Mouse (Mus musculus) limb, embryonic 15.5 days (tissue): ENCODE data around the gene Taok1. TPM values are rescaled to one million over a fixed set of nuclear protein-coding genes. Genes with fewer than 3 reads are reported as not detected.
"Not testable (repeated sequence)": the region's sequence is repeated elsewhere in the genome, so short reads cannot be mapped to it uniquely, and the experiment has no call there.

ENCODE experiments used
- ATAC-seq: fragments of 200-750 bp; cut with Nextera tagmentation; 2 replicates; pipeline ENCODE4 v1.8.0; 2017; ENCODE audit warnings: low read depth, moderate TSS enrichment; ENCODE audit not compliant: insufficient number of reproducible peaks, low FRiP score, low TSS enrichment
- H3K27ac ChIP-seq: fragments of 300-500 bp; sonication (generic); 2 replicates; pipeline ENCODE4 v1.5.1; 2015; ENCODE audit warnings: moderate library complexity, mild to moderate bottlenecking, inconsistent platforms
- H3K27me3 ChIP-seq: fragments of 300-500 bp; sonication (generic); 2 replicates; pipeline ENCODE4 v1.6.1; 2015; ENCODE audit warnings: inconsistent platforms
- H3K36me3 ChIP-seq: fragments of 300-500 bp; sonication (generic); 2 replicates; pipeline ENCODE4 v1.6.1; 2015; ENCODE audit warnings: inconsistent platforms
- H3K4me1 ChIP-seq: fragments of 300-500 bp; sonication (generic); 2 replicates; pipeline ENCODE4 v1.6.1; 2015; ENCODE audit warnings: inconsistent platforms
- H3K4me2 ChIP-seq: fragments of 300-500 bp; sonication (generic); 2 replicates; pipeline ENCODE4 v1.6.1; 2015; ENCODE audit warnings: mild to moderate bottlenecking, inconsistent platforms
- H3K4me3 ChIP-seq: fragments of 300-500 bp; sonication (generic); 2 replicates; pipeline ENCODE4 v1.5.1; 2015; ENCODE audit warnings: mild to moderate bottlenecking, inconsistent platforms
- H3K9ac ChIP-seq: fragments of 300-500 bp; sonication (generic); 2 replicates; pipeline ENCODE4 v1.6.1; 2015; ENCODE audit warnings: inconsistent platforms
- H3K9me3 ChIP-seq: fragments of 300-500 bp; sonication (generic); 2 replicates; pipeline ENCODE4 v1.6.1; 2016; ENCODE audit warnings: inconsistent platforms
- WGBS: fragments of 180-500 bp; shearing (Covaris S2); methylation state at CpG from one replicate; pipeline ENCODE4 v1.1.7; 2015; 5-methylcytosine and 5-hydroxymethylcytosine counted together
- polyA plus RNA-seq: library from polyadenylated mRNA; unstranded; fragments of >200 nt; fragmentation: Nextera tagmentation; extraction: Ambion mirVana; gene quantifications from 2 replicates; pipeline ENCODE4 v1.2.1, GENCODE M21; 2015

Taok1 gene
- 12.4 and 13.3 TPM in 2 replicates for polyA plus RNA-seq

DNA sequence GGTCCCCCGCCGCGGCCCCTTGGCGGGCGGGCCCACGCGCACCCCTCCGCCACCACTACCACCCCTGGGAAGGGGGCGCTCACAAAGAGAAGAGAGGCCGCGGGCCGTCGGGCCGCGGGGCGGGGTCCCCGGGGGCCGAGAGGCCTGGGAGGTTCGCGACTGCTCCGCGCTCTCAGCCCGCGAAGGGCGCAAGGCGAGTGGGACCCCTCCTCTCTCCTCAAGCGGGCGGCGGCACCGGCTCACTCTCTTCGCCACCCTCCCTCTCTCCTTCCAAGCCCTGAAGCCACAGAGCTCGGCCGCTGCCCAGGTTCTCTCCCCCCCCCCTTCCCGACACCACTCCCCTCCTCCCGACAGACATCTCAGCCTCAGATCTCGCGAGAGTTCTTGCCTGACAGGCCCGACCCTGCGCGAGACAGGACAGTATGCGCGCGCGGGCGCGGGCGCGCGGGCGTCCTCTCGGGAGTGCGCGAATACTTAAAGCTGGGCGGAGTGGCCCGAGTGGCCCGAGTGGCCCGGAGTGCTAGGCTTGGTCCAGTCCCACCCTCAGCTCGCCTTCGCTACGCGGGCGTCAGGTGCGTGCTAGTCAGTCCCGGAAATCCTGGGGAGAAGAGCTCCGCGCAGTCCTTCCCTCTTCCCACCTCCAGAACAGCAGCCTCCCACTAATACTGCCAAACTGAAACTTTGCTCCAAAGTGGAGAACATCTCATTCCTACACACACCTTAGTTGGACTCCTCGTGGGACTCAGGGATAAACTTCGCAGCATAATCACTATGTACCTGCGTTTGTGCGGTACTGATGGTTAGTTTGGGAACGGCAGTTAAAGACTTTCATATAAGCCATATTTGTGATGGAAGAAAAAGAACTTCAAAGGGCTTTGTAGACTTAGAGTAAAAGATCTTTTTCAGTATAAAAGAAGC lies at the start of gene Taok1:
Taok1 (minus strand) TSS at position 278 of the 918 bp plus-strand sequence.
- Histone ChIP-seq H3K9me3 (no peaks in the 10 kb centered on the region), H3K4me1 (peaks cover 9% of the 10 kb centered on the region; the same call in 1 of the 2 replicates), H3K27ac (peak within 1 kb of the TSS; percentile 97), H3K36me3 (no peaks in the 10 kb centered on the region), H3K4me2 (peak within 1 kb of the TSS; percentile 79), H3K4me3 (peak within 1 kb of the TSS; percentile 98), H3K27me3 (no peaks in the 10 kb centered on the region), H3K9ac (peak within 1 kb of the TSS; percentile 99)
- under 1% methylated on average over 60 of the region's 71 CpGs for WGBS
- peak; percentile 90 for ATAC-seq

DNA sequence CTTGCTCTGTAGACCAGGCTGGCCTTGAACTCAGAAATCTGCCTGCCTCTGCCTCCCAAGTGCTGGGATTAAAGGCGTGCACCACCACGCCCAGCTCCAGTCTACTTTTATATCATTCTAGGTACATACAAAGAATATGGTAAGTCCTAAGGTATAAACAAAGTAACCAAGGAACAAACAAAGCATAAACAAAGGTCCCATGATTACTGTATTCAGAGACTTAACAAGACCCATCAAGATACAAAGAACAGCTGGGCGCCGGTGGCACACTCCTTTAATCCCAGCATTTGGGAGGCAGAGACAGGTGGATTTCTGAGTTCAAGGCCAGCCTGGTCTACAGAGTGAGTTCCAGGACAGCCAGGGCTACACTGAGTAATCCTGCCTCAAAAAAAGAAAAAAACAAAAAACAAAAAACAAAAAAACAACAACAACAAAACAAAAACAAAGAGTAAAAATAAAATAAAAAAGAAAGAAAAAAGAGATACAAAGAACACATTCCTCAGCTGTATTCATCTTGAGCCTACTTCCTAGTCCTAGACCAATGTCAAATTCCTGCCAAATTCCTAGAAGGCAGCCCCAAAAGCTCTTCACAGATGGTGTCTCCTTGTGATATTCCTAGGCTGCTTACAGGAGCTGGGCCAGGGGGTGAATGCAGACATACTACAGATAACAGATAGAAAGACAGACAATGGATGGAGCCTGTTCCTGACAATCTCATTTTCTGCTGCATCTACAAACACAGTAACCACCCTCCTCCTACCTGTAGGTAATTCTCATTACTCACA lies 46.0 kb upstream of the Taok1 start:
- H3K36me3 ChIP-seq, H3K27me3 ChIP-seq, H3K4me3 ChIP-seq, ATAC-seq, H3K27ac ChIP-seq, H3K9me3 ChIP-seq, H3K9ac ChIP-seq, H3K4me1 ChIP-seq, H3K4me2 ChIP-seq: not testable (repeated sequence)
- 97% methylated on average over 4 of the region's 4 CpGs for WGBS

DNA sequence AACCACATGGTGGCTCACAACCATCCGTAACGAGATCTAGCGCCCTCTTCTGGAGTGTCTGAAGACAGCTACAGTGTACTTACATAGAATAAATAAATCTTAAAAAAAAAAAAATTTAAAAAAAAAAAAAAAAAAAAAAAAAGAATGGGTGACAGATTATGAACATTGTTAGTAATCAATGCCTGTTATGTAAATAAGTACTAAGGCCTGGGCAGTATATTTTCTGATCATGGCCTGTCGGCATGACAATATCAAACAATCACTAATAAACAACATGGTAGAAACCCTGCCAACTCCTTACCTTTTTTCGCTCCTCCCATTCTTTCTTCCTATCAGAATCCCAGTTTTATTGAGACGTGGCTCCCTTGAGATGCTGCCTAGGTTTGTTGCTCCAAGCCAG lies 44.9 kb upstream of the Taok1 start:
- Histone ChIP-seq H3K9me3 (no peaks in the 10 kb centered on the region), H3K36me3 (no peaks in the 10 kb centered on the region), H3K4me1 (no peaks in the 10 kb centered on the region), H3K4me3 (no peak overlapping the region), H3K27me3 (no peaks in the 10 kb centered on the region), H3K27ac (no peak overlapping the region), H3K9ac (no peak overlapping the region), H3K4me2 (no peak overlapping the region)
- WGBS, result 55% methylated on average over 6 of the region's 6 CpGs
- no peak for ATAC-seq

DNA sequence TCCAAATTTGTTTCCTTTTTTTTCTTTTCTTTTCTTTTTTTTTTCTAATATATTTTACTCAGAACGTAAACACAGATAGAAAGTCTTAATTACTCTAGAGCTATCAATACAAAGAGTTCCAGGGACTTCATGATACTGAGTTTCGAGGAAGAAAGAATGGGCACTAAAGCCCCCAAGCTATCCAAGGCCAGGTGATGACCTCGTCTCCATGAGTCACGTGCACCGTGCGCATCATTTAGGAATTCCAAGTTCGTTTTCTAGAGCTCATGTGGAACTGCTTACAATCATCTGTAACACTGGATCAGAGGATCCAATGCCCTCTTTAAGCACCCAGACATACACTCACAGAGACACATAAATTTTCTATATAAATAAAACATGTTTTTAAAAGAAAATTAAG lies 41.3 kb upstream of the Taok1 start:
- WGBS, result 63% methylated on average over 7 of the region's 7 CpGs
- H3K4me1 ChIP-seq, result no peaks in the 10 kb centered on the region
- no peaks in the 10 kb centered on the region for H3K36me3 ChIP-seq
- no peak overlapping the region for H3K27ac ChIP-seq
- H3K4me3 ChIP-seq, result no peak overlapping the region
- ATAC-seq, result no peak
- H3K9me3 ChIP-seq, result no peaks in the 10 kb centered on the region
- no peak overlapping the region for H3K4me2 ChIP-seq
- no peaks in the 10 kb centered on the region for H3K27me3 ChIP-seq
- no peak overlapping the region for H3K9ac ChIP-seq

DNA sequence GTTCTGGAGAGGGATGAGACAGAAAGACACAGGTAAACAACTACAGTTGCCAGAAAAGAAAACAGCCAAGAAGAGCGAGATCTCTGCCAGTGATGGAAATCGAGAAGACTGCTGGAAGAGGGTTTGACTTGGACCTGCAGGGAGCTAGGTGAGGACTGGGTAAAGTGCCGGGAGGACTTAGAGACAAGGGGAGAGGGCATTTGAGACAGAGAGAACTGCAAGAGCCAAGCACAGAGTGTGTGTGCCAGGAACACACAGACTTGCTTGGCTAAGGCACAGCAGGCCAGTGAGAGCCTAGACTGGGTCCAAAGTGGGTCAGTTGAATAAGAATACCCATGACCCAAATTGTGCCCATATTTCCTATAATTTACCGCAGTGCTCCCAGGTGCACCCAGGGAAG lies 37.9 kb upstream of the Taok1 start:
- no peaks in the 10 kb centered on the region for H3K4me1 ChIP-seq
- no peaks in the 10 kb centered on the region for H3K9me3 ChIP-seq
- no peak overlapping the region for H3K27ac ChIP-seq
- H3K36me3 ChIP-seq, result no peaks in the 10 kb centered on the region
- WGBS, result 79% methylated on average over 4 of the region's 4 CpGs
- ATAC-seq, result no peak
- no peaks in the 10 kb centered on the region for H3K27me3 ChIP-seq
- no peak overlapping the region for H3K4me3 ChIP-seq
- no peak overlapping the region for H3K4me2 ChIP-seq
- H3K9ac ChIP-seq, result no peak overlapping the region

DNA sequence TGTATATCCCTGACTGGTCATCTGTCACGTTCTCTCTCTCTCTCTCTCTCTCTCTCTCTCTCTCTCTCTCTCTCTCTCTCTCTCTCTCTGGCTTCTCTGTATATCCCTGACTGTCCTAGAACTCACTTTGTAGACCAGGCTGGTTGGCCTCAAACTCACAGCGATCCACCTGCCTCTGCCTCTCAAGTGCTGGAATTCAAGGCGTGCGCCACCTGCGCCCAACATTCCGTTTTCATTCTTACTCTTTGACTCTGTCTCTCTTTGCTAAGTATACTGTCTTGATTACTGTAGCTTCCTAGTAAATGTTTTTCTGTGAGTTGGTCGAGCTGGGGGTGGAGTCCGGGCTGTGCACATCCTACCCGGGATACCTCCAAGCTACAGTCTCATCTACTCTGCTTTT lies 33.8 kb upstream of the Taok1 start:
- Histone ChIP-seq H3K9ac (no peak overlapping the region), H3K9me3 (no peaks in the 10 kb centered on the region), H3K36me3 (no peaks in the 10 kb centered on the region), H3K4me3 (no peak overlapping the region), H3K4me1 (no peaks in the 10 kb centered on the region), H3K4me2 (no peak overlapping the region), H3K27ac (no peak overlapping the region), H3K27me3 (no peaks in the 10 kb centered on the region)
- WGBS, result 74% methylated on average over 9 of the region's 9 CpGs
- no peak for ATAC-seq

DNA sequence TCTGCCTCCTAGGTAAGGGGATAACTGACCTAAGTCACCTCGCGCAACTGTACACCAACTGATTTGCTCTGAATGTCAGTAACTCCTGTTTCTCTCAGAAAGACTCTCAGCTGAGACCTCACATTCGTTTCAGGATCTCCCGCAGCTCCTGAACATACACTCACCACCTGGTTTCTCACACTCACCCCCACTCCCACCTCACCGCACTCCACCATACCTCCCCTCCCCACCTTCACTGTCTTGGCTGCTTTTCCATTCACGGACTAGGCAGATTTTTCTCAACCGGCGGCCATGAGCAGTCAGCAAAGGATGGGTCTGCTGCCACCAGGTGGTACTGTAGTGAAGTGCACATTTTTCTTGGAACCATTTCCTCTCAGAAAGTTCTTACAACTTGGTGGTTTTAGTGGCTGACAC lies 22.6 kb upstream of the Taok1 start:
- H3K9me3 ChIP-seq, result no peaks in the 10 kb centered on the region
- no peak overlapping the region for H3K27ac ChIP-seq

DNA sequence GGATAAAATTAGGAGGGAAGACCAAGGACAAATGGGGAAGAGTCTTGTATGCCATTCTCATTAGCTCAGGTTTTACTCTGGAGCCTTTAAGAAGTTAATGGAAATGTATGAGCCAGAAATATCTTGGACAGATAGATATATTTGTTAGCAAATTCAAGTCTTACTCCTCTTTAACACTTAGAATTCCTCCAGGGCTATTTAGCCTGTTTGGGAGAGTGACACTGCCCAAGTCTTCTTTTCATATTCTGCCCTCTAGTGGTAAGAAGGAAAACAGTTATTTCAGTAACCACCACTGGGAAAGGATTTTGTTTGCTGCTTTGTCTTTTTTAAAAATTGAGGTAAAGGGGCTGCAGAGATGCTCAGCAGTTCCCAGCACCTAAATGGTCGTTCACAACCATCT lies 21.9 kb upstream of the Taok1 start:
- ATAC-seq, result no peak
- 0% methylated on average over 1 of the region's 1 CpGs for WGBS
- Histone ChIP-seq H3K9me3 (no peaks in the 10 kb centered on the region), H3K4me1 (peaks cover 10% of the 10 kb centered on the region), H3K27ac (no peak overlapping the region), H3K4me2 (no peak overlapping the region), H3K9ac (no peak overlapping the region), H3K4me3 (no peak overlapping the region), H3K36me3 (no peaks in the 10 kb centered on the region), H3K27me3 (no peaks in the 10 kb centered on the region)

More for the DNA sequence above, 22.6 kb upstream of the Taok1 start:
- H3K9ac ChIP-seq, result 0 out of 2 replicates have a peak overlapping the region, but pooled peaks have one; percentile 10
- H3K4me1 ChIP-seq, result peaks cover 2% of the 10 kb centered on the region; the same call in 1 of the 2 replicates
- no peaks in the 10 kb centered on the region for H3K27me3 ChIP-seq
- no peak for ATAC-seq
- peak overlapping the region; percentile 52 for H3K4me2 ChIP-seq
- peak overlapping the region; percentile 37 for H3K4me3 ChIP-seq
- H3K36me3 ChIP-seq, result no peaks in the 10 kb centered on the region
- WGBS, result 11% methylated on average over 8 of the region's 8 CpGs

DNA sequence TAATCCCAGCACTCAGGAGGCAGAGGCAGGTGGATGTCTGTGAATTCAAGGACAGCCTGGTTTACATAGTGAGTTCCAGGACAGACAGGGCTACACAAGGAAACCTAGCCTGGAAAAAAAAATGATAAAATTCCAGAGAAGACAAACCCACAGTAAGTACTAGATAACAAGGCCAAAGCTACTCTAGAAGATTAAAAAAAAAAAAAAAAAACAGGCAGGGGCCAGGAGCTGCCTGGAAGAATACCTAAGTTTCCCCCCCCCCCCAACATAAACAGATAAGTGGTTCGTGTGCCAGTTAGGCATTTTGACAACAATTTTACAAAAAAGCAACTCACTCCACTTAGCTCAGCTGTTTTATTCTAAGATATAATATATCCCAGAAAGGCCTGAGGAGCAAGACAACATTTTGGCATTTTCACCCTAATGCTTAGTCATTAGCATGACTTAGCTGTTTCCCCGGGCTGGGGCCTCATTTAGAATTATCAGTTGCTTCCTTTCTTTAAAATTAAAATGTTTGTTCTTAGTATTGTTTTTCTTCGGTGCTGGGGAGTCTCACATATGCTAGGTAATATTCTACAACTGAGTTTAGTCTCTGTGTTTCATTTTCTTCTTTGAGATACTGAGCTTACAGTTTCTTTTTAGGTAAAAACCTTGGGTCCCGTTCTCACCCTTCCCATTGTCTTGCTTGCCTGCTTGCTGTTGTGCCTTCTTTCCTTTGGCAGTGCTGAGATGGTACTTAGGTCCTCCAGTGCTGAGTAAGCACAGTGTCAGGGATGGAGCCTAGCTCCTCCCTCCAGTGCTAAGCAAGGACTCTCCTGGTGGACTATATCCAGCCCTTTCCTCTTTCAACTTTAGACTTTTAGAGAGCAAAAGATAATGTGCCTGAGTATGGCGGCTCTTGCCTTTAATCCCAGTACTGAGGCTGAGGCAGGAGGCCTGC lies 19.3 kb upstream of the Taok1 start:
- peaks cover 12% of the 10 kb centered on the region for H3K4me1 ChIP-seq
- WGBS, result 70% methylated on average over 5 of the region's 5 CpGs
- H3K27ac ChIP-seq, result no peak overlapping the region
- no peak overlapping the region for H3K4me2 ChIP-seq
- no peaks in the 10 kb centered on the region for H3K36me3 ChIP-seq
- H3K9ac ChIP-seq, result no peak overlapping the region
- H3K4me3 ChIP-seq, result no peak overlapping the region
- no peaks in the 10 kb centered on the region for H3K27me3 ChIP-seq
- no peak for ATAC-seq
- no peaks in the 10 kb centered on the region for H3K9me3 ChIP-seq

DNA sequence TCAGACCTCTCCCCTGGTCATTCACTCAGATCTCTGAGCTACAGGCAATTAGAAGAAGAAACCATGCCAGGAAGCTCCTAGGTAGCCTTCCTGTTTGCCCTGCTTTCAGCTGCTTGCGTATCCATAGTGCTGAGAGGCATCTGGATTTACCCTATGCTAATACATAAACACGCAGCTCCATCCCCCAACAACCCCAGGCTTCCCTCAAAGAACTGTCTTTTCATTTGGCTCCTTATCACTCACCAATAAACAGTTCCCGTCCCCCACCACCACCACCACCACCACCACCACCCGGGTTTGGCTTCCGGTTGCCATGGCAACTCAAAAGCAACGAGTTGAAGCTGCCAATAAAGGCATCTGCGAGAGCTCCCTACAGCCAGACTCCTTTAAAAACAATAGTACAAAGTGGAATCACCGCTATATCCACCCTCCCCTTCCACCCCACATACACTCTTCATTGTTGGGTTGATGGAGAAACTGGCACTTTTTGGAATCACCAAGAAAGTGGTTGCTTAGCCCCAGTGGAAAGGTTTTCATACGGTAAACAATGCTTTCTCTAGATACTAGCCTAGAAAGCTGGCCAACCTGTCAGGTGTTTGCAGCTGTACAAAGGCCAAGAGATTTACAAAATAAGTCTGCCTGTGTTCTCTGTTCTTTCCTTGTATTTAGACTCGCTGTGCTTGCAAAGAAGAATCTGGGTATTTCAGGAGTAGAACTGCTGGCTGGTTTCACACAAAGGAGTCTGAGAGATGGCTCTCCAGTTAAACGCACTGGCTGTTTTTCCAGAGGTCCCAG lies 17.6 kb upstream of the Taok1 start:
- Histone ChIP-seq H3K36me3 (no peaks in the 10 kb centered on the region), H3K4me3 (peak overlapping the region; percentile 27), H3K4me1 (peaks cover 12% of the 10 kb centered on the region), H3K27me3 (no peaks in the 10 kb centered on the region), H3K9ac (0 out of 2 replicates have a peak overlapping the region, but pooled peaks have one; percentile 0), H3K9me3 (no peaks in the 10 kb centered on the region), H3K4me2 (peak overlapping the region; percentile 52), H3K27ac (no peak overlapping the region)
- ATAC-seq, result no peak
- WGBS, result 11% methylated on average over 11 of the region's 11 CpGs
